Mouse (Mus musculus): ENCODE data around the gene Kcnk5.

Kcnk5 gene

GRCm38 (mm10) chr14:20201066-20201683 lies 19.6 kb upstream of the Kcnk5 start:
- no peak for DNase-seq (ENCODE audit: low read depth)

GRCm38 (mm10) chr14:20193103-20193715 lies 11.6 kb upstream of the Kcnk5 start:
- DNase-seq (ENCODE audit: low read depth) = no peak

- DNase-seq (ENCODE audit: low read depth) = no peak
Measured at GRCm38 (mm10) chr14:20191136-20191735, 9.6 kb upstream of the Kcnk5 start.

DNA sequence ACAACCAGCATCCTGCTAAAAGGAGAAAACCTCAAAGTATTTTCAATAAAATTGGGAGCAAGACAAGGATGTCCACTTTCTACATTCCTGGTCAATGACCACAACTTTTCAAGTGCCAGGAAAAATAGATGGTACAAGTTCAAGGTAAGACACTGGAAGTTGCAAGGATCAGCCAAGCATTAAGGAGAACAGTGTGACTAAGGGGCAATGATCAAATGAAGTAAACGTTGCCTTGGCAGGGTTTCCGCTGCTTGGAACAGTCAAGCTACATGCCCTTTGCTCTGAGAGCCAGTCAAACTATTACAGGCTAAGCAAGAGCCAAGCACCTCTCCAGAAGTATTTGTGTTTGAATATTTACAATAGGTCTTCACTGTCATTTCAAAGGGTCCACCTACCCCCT lies 8.1 kb upstream of the Kcnk5 start:
- no peak for DNase-seq (ENCODE audit: low read depth)

DNA sequence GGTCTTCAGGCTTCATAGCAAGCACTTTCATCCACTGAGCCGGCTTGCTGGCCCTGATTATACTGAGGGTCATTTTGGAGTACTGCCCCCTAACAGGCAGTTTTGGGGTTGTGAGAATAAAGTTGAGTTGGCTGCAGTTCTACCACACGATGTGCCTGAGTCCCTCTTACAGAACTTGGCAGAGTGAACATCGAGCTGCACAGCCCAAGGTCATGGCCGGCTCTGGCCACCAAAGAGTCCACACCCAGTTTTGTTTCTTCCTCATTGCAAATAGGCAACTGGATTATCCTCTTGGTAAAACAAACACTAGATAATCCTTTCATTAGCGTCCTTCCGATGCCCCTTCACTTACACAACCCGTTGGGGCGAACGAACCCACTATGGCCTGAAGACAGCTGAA lies 3.8 kb upstream of the Kcnk5 start:
- DNase-seq (ENCODE audit: low read depth) = no peak

DNA sequence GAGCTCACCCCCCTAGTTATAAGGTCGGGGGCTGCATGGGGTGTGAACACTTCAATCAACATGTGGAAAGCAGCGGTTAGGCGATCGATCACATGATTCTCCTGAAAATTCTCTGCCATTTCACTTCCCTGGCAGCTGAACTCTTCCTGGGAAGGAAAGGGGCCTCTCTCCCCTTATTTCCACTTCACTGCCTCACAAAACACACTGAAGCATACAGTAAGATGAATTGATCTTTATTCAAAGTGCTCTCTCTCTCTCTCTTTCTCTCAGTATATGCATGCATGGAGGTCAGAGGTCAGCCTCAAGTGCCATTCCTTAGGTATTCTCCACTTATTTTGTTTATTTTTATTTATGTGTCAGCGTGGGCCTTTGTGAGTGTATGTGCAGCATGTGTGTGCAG lies 2.1 kb upstream of the Kcnk5 start:
- no peak for DNase-seq (ENCODE audit: low read depth)

- no peak for DNase-seq (ENCODE audit: low read depth)
Measured at GRCm38 (mm10) chr14:20182596-20182995, 987 bp upstream of the Kcnk5 start.

DNA sequence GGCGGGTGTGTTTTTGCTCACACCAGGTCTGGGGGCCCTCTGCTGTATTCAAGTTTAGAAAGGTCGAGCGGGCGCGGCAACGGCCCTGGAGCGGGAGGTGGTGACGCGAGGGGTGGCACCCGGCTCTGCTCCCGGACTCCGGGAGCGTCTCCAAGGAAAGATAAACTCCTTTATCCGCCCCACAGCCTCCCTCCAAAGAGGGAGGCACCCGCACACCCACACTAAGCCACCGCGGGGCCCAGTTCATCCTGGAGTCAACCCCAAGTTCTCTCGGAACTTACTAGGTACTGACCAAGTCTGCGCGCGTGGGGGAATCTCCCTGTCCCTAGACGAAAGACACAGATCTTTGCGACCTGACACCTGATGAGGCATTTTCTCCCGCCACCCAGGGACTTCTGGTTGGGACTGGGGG lies 852 bp downstream of the Kcnk5 start:
- DNase-seq (ENCODE audit: low read depth) = peak; percentile 68

GRCm38 (mm10) chr14:20180304-20180703 lies 1.3 kb downstream of the Kcnk5 start:
- DNase-seq (ENCODE audit: low read depth) = no peak

- peak; percentile 59 for DNase-seq (ENCODE audit: low read depth)
Measured at GRCm38 (mm10) chr14:20179731-20180280, 1.8 kb downstream of the Kcnk5 start.

- DNase-seq (ENCODE audit: low read depth) = no peak
Measured at GRCm38 (mm10) chr14:20179080-20179479, 2.5 kb downstream of the Kcnk5 start.

GRCm38 (mm10) chr14:20178593-20178992 lies 3.0 kb downstream of the Kcnk5 start:
- DNase-seq (ENCODE audit: low read depth) = peak; percentile 39

DNA sequence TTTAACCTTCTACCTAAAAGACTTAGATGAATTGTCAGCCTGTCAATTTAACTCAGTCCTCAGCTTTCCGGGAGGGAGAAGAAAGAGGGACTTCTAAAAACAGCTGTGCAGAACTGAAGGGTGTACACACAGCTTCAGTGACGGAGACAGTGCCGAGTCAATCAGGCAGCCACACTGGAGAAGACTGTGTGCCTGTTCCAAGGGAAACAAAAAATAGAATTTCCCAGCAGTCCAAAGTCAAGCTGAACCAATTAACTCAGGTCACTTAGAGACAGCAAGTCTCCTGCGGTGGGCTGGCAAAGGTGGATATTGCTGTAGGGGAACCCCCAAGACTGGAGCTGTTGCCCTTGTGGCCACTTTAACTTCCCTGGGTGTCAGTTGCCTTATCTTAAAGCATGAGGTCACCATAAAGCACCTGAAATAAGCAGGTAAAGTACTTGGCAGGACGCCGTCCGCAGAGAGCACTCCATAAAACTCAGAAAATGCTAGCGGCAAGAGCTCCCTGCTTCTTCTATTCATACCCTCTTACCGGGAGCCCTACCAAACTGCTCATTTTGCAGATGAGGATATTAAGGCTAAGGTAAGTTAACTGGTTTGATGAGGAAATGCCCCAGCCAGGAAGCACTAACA lies 4.0 kb downstream of the Kcnk5 start:
- DNase-seq (ENCODE audit: low read depth) = peak; percentile 58

GRCm38 (mm10) chr14:20175705-20176104 lies 5.9 kb downstream of the Kcnk5 start:
- peak; percentile 43 for DNase-seq (ENCODE audit: low read depth)

- DNase-seq (ENCODE audit: low read depth) = no peak
Measured at GRCm38 (mm10) chr14:20175114-20175513, 6.5 kb downstream of the Kcnk5 start.

DNA sequence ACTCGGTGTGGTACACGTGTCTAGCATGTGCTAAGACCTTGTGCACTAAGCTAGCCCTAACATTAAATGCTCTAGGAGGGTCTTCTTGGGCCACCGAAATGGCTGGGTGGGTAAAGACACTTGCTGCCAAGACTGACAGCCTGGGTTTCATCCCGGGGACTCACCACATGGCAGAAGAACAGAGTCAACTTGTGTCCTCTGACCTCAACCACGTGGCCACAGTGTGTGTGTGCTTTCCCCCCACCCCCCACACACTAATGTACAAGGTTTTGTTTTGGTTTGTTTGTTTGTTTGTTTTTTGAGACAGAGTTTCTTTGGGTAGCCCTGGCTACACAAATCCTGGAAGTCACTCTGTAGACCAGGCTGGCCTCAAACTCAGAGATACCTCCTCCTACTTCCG lies 6.9 kb downstream of the Kcnk5 start:
- peak; percentile 61 for DNase-seq (ENCODE audit: low read depth)

DNA sequence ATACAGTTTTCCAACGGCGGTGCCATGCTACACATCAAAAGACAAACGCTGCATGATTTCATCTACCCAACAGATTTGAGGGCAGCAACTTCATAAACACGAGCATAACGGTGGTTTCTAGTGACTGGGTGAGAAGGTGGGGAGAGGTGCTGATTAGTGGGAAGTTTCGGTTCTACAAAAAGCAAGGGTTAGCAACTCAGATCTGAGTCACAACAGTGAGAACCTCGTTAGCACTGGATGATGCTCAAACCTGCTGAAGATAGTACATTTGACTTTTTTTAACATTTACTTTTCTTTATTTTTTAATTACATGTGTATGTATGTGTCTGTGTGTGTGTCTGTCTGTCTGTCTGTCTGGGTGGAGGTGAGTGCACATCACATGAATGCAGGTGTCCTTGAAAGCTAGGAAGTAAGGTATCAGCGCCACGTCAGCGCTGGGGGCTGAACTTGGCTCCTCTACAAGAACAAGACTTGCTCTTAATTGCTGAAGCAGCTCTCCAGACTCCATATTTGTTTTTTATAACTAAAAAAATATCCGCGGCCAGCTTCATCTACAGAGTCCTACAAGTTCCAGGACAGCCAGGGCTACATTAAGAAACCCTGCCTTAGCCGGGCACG lies 7.6 kb downstream of the Kcnk5 start:
- DNase-seq (ENCODE audit: low read depth) = peak; percentile 86

DNA sequence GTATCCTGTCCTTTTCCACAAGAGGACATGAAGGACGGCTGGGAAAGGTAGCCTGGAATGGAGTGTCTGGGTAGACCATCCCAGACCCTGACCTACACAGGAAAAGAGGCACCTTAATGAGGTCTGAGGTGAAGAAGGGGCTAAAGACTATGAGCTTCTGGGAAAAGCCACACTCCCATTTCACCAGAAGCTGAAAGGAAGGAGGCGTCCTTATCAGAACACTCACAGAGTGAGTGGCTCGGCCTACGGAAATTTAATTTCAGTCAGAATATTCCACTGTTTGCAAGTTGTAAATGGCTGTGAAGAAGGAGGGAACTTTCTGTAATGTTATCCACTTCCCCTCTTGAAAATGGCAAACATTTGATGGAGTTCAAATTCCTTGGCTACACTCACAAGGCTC lies 8.7 kb downstream of the Kcnk5 start:
- DNase-seq (ENCODE audit: low read depth) = peak; percentile 54

GRCm38 (mm10) chr14:20172509-20172908 lies 9.1 kb downstream of the Kcnk5 start:
- peak; percentile 50 for DNase-seq (ENCODE audit: low read depth)

DNA sequence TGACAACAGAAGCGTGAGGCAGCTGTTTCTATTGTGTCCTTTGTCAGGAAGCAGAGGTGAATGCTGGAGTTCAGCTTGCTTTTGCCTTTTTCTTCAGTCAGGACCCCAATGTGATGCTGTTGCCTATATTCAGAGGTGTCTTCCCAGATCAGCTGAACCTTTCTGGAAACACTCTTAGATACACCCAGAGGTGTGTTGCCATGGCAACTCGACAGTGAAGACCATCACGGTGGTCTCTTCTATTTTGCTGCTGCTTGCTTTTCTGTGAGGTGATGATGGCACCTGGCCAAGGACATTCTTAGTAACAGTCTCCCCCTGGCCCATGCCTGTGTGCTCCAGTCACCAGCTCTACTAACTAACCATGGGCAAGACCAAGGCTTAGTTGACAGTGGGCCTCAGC lies 9.8 kb downstream of the Kcnk5 start:
- no peak for DNase-seq (ENCODE audit: low read depth)

DNA sequence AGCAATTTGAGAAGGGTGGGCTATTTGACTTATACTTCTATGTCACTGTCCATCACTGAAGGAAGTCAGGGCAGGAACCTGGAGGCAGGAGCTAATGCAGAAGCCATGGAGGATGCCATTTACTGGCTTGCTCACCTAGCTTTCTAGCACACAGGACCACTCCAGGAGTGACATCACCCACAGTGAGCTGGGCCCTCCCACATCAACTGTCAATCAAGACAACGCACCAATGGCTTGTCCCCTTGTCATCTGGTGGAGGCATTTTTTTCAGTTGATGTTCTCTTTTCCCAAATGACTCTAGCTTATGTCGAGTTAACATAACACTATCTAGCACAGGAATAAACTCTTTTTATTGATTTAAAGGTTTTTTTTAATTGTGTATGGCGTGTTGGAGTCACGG lies 12.4 kb downstream of the Kcnk5 start:
- no peak for DNase-seq (ENCODE audit: low read depth)

- DNase-seq (ENCODE audit: low read depth) = no peak
Measured at GRCm38 (mm10) chr14:20168478-20168877, 13.1 kb downstream of the Kcnk5 start.
